In the genomic region with DNA sequence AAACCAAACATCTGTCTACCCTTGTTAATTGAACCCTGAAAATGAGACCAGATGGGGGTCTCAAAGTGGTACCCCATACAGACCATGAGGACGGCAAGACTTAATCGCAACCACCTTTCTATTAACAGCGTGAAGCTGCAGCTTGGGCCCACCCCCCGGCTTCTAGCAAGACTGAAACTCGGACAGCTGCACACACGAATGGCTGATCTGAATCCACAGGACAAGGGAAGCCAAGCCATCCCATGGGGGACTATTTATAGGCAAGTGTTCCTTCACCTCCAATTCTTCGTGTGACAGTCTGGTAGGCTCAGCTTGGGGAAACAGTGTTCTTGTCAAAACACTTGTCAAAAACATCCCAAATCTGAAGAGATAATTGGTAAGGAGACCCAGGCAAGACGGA, we compare ENCODE assay signal across 14 mouse cellular contexts.
"Had no signal": no experiment of that assay in that cellular context is flagged by ENCODE, and none has a peak within 500 bp of the region (broad histone marks: within the 10 kb centered on the region; RNA-seq: fewer than 3 reads in every experiment).

No protein-coding gene starts in this region.

- H3K4me2 ChIP-seq: limb, embryonic 13.5 days; midbrain, embryonic 15.5 days; neural tube, embryonic 12.5 days had no signal

- ATAC-seq: intestine, postnatal 0 days; midbrain, embryonic 15.5 days had no signal

- H3K27ac ChIP-seq: limb, embryonic 13.5 days; midbrain, embryonic 10.5 days; midbrain, embryonic 15.5 days; neural tube, embryonic 12.5 days had no signal

- H3K36me3 ChIP-seq: limb, embryonic 13.5 days; midbrain, embryonic 15.5 days; neural tube, embryonic 12.5 days had no signal

- H3K9ac ChIP-seq: limb, embryonic 13.5 days; midbrain, embryonic 15.5 days; neural tube, embryonic 12.5 days had no signal

- H3K27me3 ChIP-seq: limb, embryonic 13.5 days; midbrain, embryonic 15.5 days; neural tube, embryonic 12.5 days had no signal

- H3K9me3 ChIP-seq: limb, embryonic 13.5 days; midbrain, embryonic 10.5 days; midbrain, embryonic 15.5 days; neural tube, embryonic 12.5 days had no signal

- DNase-seq: kidney, adult 8-10 months; kidney, postnatal 25 days; layer of hippocampus, postnatal 36 days; left cerebral cortex, postnatal 4 days; lung, adult 18-20 months; right cerebral cortex, postnatal 4 days; spleen, adult 18-20 months; thymus, adult 2 months; thymus, postnatal 25 days had no signal

- H3K4me3 ChIP-seq: limb, embryonic 13.5 days; midbrain, embryonic 10.5 days; midbrain, embryonic 15.5 days; neural tube, embryonic 12.5 days had no signal
